Mouse (Mus musculus) cortical plate, adult 2 months (tissue): Measurements from ENCODE around the gene Rnf34.

Experiments used
- CTCF ChIP-seq: fragments of 200-500 bp; IDR thresholded peaks from 2 replicates; pipeline ENCODE4 v1.5.1; 2011; ENCODE audit warnings: mild to moderate bottlenecking, control low read depth, low read length; ENCODE audit not compliant: insufficient read depth; ENCODE audit errors: extremely low read depth
- POLR2A ChIP-seq: fragments of 200-500 bp; IDR thresholded peaks from 2 replicates; pipeline ENCODE4 v1.6.1; 2011; ENCODE audit warnings: mild to moderate bottlenecking, low read length, control low read depth; ENCODE audit not compliant: insufficient read depth; ENCODE audit errors: extremely low read depth

GRCm38 (mm10) chr5:122900558-122901171 lies 50.8 kb downstream of the Rnf34 start:
- no peak for TF ChIP-seq POLR2A
- TF ChIP-seq CTCF, result no peak
